Mouse (Mus musculus) ES-E14 (cell line): ENCODE measurements around the gene Olfml3. TPM values are rescaled to one million over a fixed set of nuclear protein-coding genes. Genes with fewer than 3 reads are reported as not detected.

Experiments used
- DNase-seq: peaks from one replicate; pipeline ENCODE4 v3.0.0-alpha.2; 2013; ENCODE audit warnings: low read depth, low spot score
- H3K27ac ChIP-seq: 2 replicates; pipeline ENCODE4 v1.5.1; 2012; ENCODE audit warnings: low read depth, mild to moderate bottlenecking, low read length, moderate library complexity, mixed read lengths; ENCODE audit not compliant: poor library complexity, insufficient read depth, severe bottlenecking
- H3K36me3 ChIP-seq: 2 replicates; pipeline ENCODE4 v1.6.1; 2012; ENCODE audit warnings: mild to moderate bottlenecking, low read length, moderate library complexity, mixed read lengths; ENCODE audit not compliant: control insufficient read depth, poor library complexity, insufficient read depth, severe bottlenecking
- H3K4me1 ChIP-seq, 2 experiments: fragments of 150-350 bp in 1 of 2; sonication (generic) in 1 of 2; 2 replicates each; pipeline ENCODE4 v1.6.1; 2012; ENCODE audit warnings: low read length in 2 of 2, mild to moderate bottlenecking in 1 of 2, mixed read lengths in 1 of 2; ENCODE audit not compliant: control insufficient read depth in 2 of 2, insufficient read depth in 2 of 2, poor library complexity in 1 of 2
- H3K4me3 ChIP-seq, 2 experiments: fragments of 150-350 bp in 1 of 2; sonication (generic) in 1 of 2; 2 replicates each; pipeline ENCODE4 v1.5.1; 2012; ENCODE audit warnings: low read length in 2 of 2, low read depth in 1 of 2, mild to moderate bottlenecking in 1 of 2, mixed read lengths in 1 of 2; ENCODE audit not compliant: insufficient read depth in 1 of 2, poor library complexity in 1 of 2, severe bottlenecking in 1 of 2
- H3K9ac ChIP-seq: 2 replicates; pipeline ENCODE4 v1.6.1; 2012; ENCODE audit warnings: low read depth, mild to moderate bottlenecking, low read length, mixed read lengths; ENCODE audit not compliant: poor library complexity, insufficient read depth, severe bottlenecking
- H3K9me3 ChIP-seq: fragments of 150-350 bp; sonication (generic); 2 replicates; pipeline ENCODE4 v1.6.1; 2012; ENCODE audit warnings: low read depth, mild to moderate bottlenecking, low read length; ENCODE audit not compliant: control insufficient read depth, insufficient read depth
- CHD2 ChIP-seq: IDR thresholded peaks from 2 replicates; pipeline ENCODE4 v1.6.1; 2014; ENCODE audit warnings: mild to moderate bottlenecking, low read depth, low read length, inconsistent platforms
- HCFC1 ChIP-seq: IDR thresholded peaks from 2 replicates; pipeline ENCODE4 v1.6.1; 2012; ENCODE audit warnings: low read length, inconsistent platforms, borderline replicate concordance; ENCODE audit not compliant: insufficient read depth
- MAFK ChIP-seq: IDR thresholded peaks from 2 replicates; pipeline ENCODE4 v1.6.1; 2014; ENCODE audit warnings: mild to moderate bottlenecking, low read depth, low read length, inconsistent platforms; ENCODE audit not compliant: insufficient read depth
- ZC3H11A ChIP-seq: IDR thresholded peaks from 2 replicates; pipeline ENCODE4 v1.6.1; 2012; ENCODE audit warnings: low read depth, mild to moderate bottlenecking, inconsistent platforms, low read length, borderline replicate concordance
- ZNF384 ChIP-seq: IDR thresholded peaks from 2 replicates; pipeline ENCODE4 v1.6.1; 2012; ENCODE audit warnings: low read depth, low read length, inconsistent platforms
- in situ Hi-C, 2 experiments: fragments of 600-800 bp; cut with MboI; formaldehyde crosslinking; loops; one replicate each; pipeline ENCODE4 v1.15.1; 2025; ENCODE audit warnings: low sequenced_read_pairs in 2 of 2, inconsistent platforms in 1 of 2; ENCODE audit not compliant: unreplicated experiment in 2 of 2
- total RNA-seq: library from RNA; depleted of rRNA; stranded (reverse); fragments of 300-350 nt; gene quantifications from 2 replicates; pipeline ENCODE4 v1.2.3, GENCODE M21; 2012

The Olfml3 gene
- total RNA-seq, 1 experiment = 1.2 TPM

DNA sequence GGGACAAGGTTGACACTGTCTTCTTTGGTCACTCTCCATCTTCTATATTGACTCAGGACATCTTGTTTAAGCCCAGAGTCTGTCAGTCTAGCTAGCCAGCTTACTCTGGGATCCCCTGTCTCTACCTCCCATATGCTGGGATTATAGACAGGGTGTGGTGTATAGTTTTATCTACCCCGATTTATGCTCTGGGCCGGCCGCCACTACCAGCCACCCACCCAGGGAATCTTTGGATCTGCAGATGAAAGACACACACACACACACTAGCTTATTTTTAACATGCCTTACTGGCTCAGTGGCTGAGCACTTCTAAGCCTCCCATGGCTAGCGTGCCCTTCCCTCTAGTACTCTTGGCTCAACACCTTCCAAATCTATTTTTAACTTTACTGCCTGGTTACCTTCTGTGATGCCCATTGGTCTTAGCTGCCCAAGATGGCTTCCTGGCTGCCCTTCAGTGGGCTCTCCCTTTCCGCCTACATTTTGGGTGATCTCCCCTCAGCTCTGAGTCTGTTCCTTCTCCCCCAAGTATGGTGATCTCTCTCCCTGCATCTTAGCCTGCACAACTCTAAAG is 28.2 kb downstream of the Olfml3 start:
- Histone ChIP-seq H3K27ac (no peak overlapping the region), H3K36me3 (no peaks in the 10 kb centered on the region), H3K9me3 (no peaks in the 10 kb centered on the region), H3K4me3 (no peak overlapping the region), H3K4me1 (no peaks in the 10 kb centered on the region), H3K9ac (no peak overlapping the region)
- TF ChIP-seq CHD2 (no peak), MAFK (no peak), ZC3H11A (no peak), ZNF384 (no peak), HCFC1 (no peak)
- in situ Hi-C loops = no loop called here
- no peak for DNase-seq

DNA sequence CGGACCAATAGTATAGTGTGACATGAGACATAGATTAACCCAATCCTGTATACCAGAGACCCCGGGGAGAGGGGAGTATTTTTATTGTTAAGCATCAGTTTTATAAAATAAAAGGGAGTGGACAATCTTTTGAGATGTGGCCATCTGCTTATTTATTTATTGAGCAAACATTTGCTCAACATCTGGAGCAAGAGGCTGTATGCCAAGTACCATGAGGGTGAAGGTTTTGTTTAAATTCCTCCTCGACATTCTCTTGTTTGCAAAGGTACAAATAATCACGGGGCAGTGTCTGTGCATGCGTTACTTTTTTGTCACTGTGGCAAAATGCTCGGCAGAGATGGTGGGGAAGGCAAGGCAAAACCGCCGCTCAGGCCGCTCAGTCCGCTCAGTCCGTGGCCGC is 32.4 kb downstream of the Olfml3 start:
- no peak overlapping the region for H3K9ac ChIP-seq
- DNase-seq = no peak
- no peaks in the 10 kb centered on the region for H3K4me1 ChIP-seq
- no peak for TF ChIP-seq ZNF384
- TF ChIP-seq MAFK = no peak
- no peak for TF ChIP-seq CHD2
- no peak overlapping the region for H3K27ac ChIP-seq
- H3K9me3 ChIP-seq = no peaks in the 10 kb centered on the region
- no peak overlapping the region for H3K4me3 ChIP-seq
- in situ Hi-C loops = no loop called here
- H3K36me3 ChIP-seq = no peaks in the 10 kb centered on the region

- TF ChIP-seq HCFC1 (no peak), ZNF384 (no peak), MAFK (no peak), CHD2 (no peak), ZC3H11A (no peak)
- DNase-seq = no peak
- no peaks in the 10 kb centered on the region for H3K36me3 ChIP-seq
- no peak overlapping the region for H3K9ac ChIP-seq
- H3K9me3 ChIP-seq = no peaks in the 10 kb centered on the region
- in situ Hi-C loops = no loop called here
- no peak overlapping the region for H3K27ac ChIP-seq
- no peak overlapping the region for H3K4me3 ChIP-seq
- no peaks in the 10 kb centered on the region for H3K4me1 ChIP-seq
These were observed 33.1 kb downstream of the Olfml3 start for GRCm38 (mm10) chr3:103704661-103705060.

GRCm38 (mm10) chr3:103696388-103696925 is 41.3 kb downstream of the Olfml3 start:
- in situ Hi-C loops = no loop called here
- no peak overlapping the region for H3K9ac ChIP-seq
- no peak for TF ChIP-seq ZNF384
- no peak for TF ChIP-seq ZC3H11A
- TF ChIP-seq HCFC1 = no peak
- TF ChIP-seq MAFK = no peak
- no peak for TF ChIP-seq CHD2
- H3K27ac ChIP-seq = no peak overlapping the region
- no peak for DNase-seq
- no peaks in the 10 kb centered on the region for H3K4me1 ChIP-seq
- no peak overlapping the region for H3K4me3 ChIP-seq
- no peaks in the 10 kb centered on the region for H3K9me3 ChIP-seq
- no peaks in the 10 kb centered on the region for H3K36me3 ChIP-seq

DNA sequence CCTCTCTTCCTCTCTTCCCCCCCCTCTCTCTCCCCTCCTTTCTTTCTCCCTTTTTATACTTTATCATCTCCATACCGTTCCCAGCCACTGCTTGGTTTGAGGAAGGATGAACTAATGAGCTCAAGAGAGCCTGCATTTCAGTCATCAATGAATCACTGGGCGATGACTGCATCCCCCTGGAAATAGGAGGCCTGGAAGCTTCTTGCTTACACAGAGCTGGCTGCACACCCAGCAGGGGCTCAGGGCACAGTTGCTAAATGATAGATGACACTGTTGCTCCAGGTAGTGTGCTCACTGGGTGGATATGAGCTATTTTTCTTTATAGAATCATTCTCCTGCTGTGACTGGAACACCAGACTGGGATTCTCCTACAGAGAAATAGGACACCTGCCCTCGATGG is 42.2 kb downstream of the Olfml3 start:
- H3K9ac ChIP-seq = no peak overlapping the region
- no peak overlapping the region for H3K27ac ChIP-seq
- no peaks in the 10 kb centered on the region for H3K9me3 ChIP-seq
- no peaks in the 10 kb centered on the region for H3K4me1 ChIP-seq
- in situ Hi-C loops = no loop called here
- no peak for DNase-seq
- no peaks in the 10 kb centered on the region for H3K36me3 ChIP-seq
- no peak overlapping the region for H3K4me3 ChIP-seq
- TF ChIP-seq MAFK (no peak), HCFC1 (no peak), CHD2 (no peak), ZC3H11A (no peak), ZNF384 (no peak)
